In the genomic region with DNA sequence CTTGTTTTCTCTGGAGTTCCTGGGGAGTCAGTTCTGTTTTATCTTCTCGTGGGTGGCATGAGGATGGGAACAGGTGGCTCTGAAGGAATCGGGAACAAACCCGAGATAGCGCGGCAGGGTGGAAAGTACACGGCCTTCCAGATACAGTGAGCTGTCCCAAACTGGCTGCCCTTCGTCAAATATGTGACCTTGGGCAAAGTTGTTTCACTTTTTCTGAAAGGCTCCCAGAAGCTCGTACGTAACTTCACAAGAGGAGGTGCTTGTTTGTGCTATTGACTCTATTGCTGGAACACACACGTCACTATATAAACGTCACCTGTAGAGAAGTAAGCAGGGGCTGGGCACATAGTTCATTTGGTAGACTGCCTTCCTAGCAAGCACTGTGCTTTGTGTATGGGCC, we compare ENCODE assay signal across 8 mouse cellular contexts. TPM values are rescaled to one million over a fixed set of nuclear protein-coding genes. Genes with fewer than 3 reads are reported as not detected.
DNase-seq lines count a peak whose midpoint lies in the region; ATAC-seq lines count a peak whose summit lies in the region.

No protein-coding gene starts in this region.

- peak overlapping the region; percentile 87 for H3K4me2 ChIP-seq in heart, embryonic 16.5 days (ENCODE audit: low read depth, low read length)
- H3K4me2 ChIP-seq in limb, embryonic 11.5 days (ENCODE audit: low read depth, severe bottlenecking): peak overlapping the region; percentile 92
- peak overlapping the region; percentile 88 for H3K4me2 ChIP-seq in midbrain, embryonic 13.5 days (replicated peaks)

- peak overlapping the region; percentile 59 for H3K4me3 ChIP-seq in heart, embryonic 16.5 days (ENCODE audit: low read length)
- H3K4me3 ChIP-seq in limb, embryonic 11.5 days (ENCODE audit: low read depth, low read length): peak overlapping the region; percentile 55
- H3K4me3 ChIP-seq in midbrain, embryonic 13.5 days (replicated peaks): peak overlapping the region; percentile 57

- no peaks in the 10 kb centered on the region for H3K9me3 ChIP-seq in heart, embryonic 16.5 days (replicated peaks; ENCODE audit: control insufficient read depth, low read length)
- H3K9me3 ChIP-seq in limb, embryonic 11.5 days (ENCODE audit: control insufficient read depth, low read length): no peaks in the 10 kb centered on the region
- H3K9me3 ChIP-seq in midbrain, embryonic 13.5 days: no peaks in the 10 kb centered on the region

- WGBS in heart, embryonic 16.5 days: 4% methylated on average over 11 of the region's 11 CpGs
- WGBS in limb, embryonic 11.5 days: 7% methylated on average over 11 of the region's 11 CpGs
- WGBS in midbrain, embryonic 13.5 days: 5% methylated on average over 11 of the region's 11 CpGs

- no peaks in the 10 kb centered on the region for H3K36me3 ChIP-seq in heart, embryonic 16.5 days (ENCODE audit: control insufficient read depth, insufficient read depth)
- no peaks in the 10 kb centered on the region for H3K36me3 ChIP-seq in limb, embryonic 11.5 days (ENCODE audit: control insufficient read depth, insufficient read depth, low read length)
- no peaks in the 10 kb centered on the region for H3K36me3 ChIP-seq in midbrain, embryonic 13.5 days

- peaks cover 11% of the 10 kb centered on the region for H3K27me3 ChIP-seq in heart, embryonic 16.5 days (ENCODE audit: control insufficient read depth, insufficient read depth, low read length)
- H3K27me3 ChIP-seq in limb, embryonic 11.5 days (ENCODE audit: control insufficient read depth, insufficient read depth, low read length): 0 out of 2 replicates have a peak, but pooled peaks cover 3% of the 10 kb centered on the region
- peaks cover 27% of the 10 kb centered on the region for H3K27me3 ChIP-seq in midbrain, embryonic 13.5 days

- peak overlapping the region; percentile 56 for H3K9ac ChIP-seq in heart, embryonic 16.5 days (ENCODE audit: low read length)
- H3K9ac ChIP-seq in limb, embryonic 11.5 days (ENCODE audit: low read length): no peak overlapping the region
- peak overlapping the region; percentile 62 for H3K9ac ChIP-seq in midbrain, embryonic 13.5 days (replicated peaks)

- no peak for DNase-seq in cerebellum, postnatal 4 days (ENCODE audit: low spot score in 2 of 2)
- peak; percentile 17 for DNase-seq in urinary bladder, postnatal 14 days (ENCODE audit: low spot score)
- no peak for DNase-seq in urinary bladder, postnatal 4 days (ENCODE audit: low spot score in 2 of 2)
- DNase-seq in limb, embryonic 11.5 days (ENCODE audit: low spot score): no peak
- DNase-seq in thymus, postnatal 0 days (ENCODE audit: low spot score): peak; percentile 86

- H3K27ac ChIP-seq in heart, embryonic 16.5 days (ENCODE audit: low read length): peak overlapping the region; percentile 52
- no peak overlapping the region for H3K27ac ChIP-seq in limb, embryonic 11.5 days (replicated peaks; ENCODE audit: low read depth, low read length)
- no peak overlapping the region for H3K27ac ChIP-seq in midbrain, embryonic 13.5 days

- ATAC-seq in cerebellum, adult (ENCODE audit: insufficient number of reproducible peaks, low FRiP score, low TSS enrichment): peak; percentile 33
- ATAC-seq in heart, embryonic 16.5 days (replicated peaks; ENCODE audit: extremely low read depth, insufficient read depth, low FRiP score): no peak; the same call in 1 of the 2 replicates
- ATAC-seq in limb, embryonic 11.5 days (ENCODE audit: insufficient number of reproducible peaks, low FRiP score, low TSS enrichment, low read depth): peak; percentile 51; the same call in 1 of the 2 replicates
- peak; percentile 61 for ATAC-seq in midbrain, embryonic 13.5 days

- H3K4me1 ChIP-seq in heart, embryonic 16.5 days (ENCODE audit: control insufficient read depth, insufficient read depth, low read length): 0 out of 2 replicates have a peak, but pooled peaks cover 2% of the 10 kb centered on the region
- peaks cover 4% of the 10 kb centered on the region; the same call in 1 of the 2 replicates for H3K4me1 ChIP-seq in limb, embryonic 11.5 days (ENCODE audit: control insufficient read depth, insufficient read depth, low read length)
- peaks cover 10% of the 10 kb centered on the region for H3K4me1 ChIP-seq in midbrain, embryonic 13.5 days (replicated peaks)

RNA-seq across cellular contexts. Expression of a gene that starts 49.9 kb away (rescaled TPM):
- not detected in 2 replicates for polyA plus RNA-seq in heart, embryonic 16.5 days (2015; fragmentation: Nextera tagmentation; extraction: Ambion mirVana)
- polyA plus RNA-seq in limb, embryonic 11.5 days (2014; fragmentation: Nextera tagmentation; extraction: Ambion mirVana): not detected in 2 replicates
- not detected in 2 replicates for polyA plus RNA-seq in midbrain, embryonic 13.5 days (2015; fragmentation: Nextera tagmentation; extraction: Ambion mirVana)
- polyA plus RNA-seq in thymus, postnatal 0 days (2015; fragmentation: Nextera tagmentation; extraction: Ambion mirVana): 0.23 TPM in 1 of 2 replicates, not detected in the other

Comparison
In these comparisons a context has a peak if more than half of its experiments do, and no peak if none do; other contexts are left out.
1. DNase-seq: peak in urinary bladder, postnatal 14 days (single experiment) and thymus, postnatal 0 days (single experiment); none in cerebellum, postnatal 4 days (0 of 2), urinary bladder, postnatal 4 days (0 of 2) and limb, embryonic 11.5 days (single experiment).
2. Peak in every context shown above with its lines, with median percentiles within 50 percentile points of each other: H3K4me2 ChIP-seq and H3K4me3 ChIP-seq.